ENCODE assay signal across 9 mouse cellular contexts in genomic region chr1:153016465-153017163, GRCm38 (mm10).
DNase-seq lines count a peak whose midpoint lies in the region; ATAC-seq and TF ChIP-seq lines count a peak whose summit lies in the region.
"Had no signal": no experiment of that assay in that cellular context is flagged by ENCODE, and none has a peak within 500 bp of the region (broad histone marks: within the 10 kb centered on the region; RNA-seq: fewer than 3 reads in every experiment).

No protein-coding gene starts in this region.

- WGBS in heart, embryonic 10.5 days: 59% methylated on average over 11 of the region's 11 CpGs
- WGBS in midbrain, embryonic 13.5 days: 70% methylated on average over 11 of the region's 11 CpGs
- 61% methylated on average over 11 of the region's 11 CpGs for WGBS in midbrain, embryonic 16.5 days
- 55% methylated on average over 11 of the region's 11 CpGs for WGBS in stomach, postnatal 0 days

- H3K9ac ChIP-seq in midbrain, embryonic 13.5 days (replicated peaks): no peak overlapping the region
- no peak overlapping the region for H3K9ac ChIP-seq in midbrain, embryonic 16.5 days (ENCODE audit: low read depth, low read length)
- H3K9ac ChIP-seq in stomach, postnatal 0 days (ENCODE audit: low read length): no peak overlapping the region; the same call in 1 of the 2 replicates
- H3K9ac ChIP-seq: heart, embryonic 13.5 days; limb, embryonic 13.5 days had no signal

- H3K27ac ChIP-seq in heart, embryonic 10.5 days: peak overlapping the region; percentile 16; the same call in 1 of the 2 replicates
- H3K27ac ChIP-seq in midbrain, embryonic 13.5 days: 0 out of 2 replicates have a peak overlapping the region, but pooled peaks have one; percentile 10
- no peak overlapping the region for H3K27ac ChIP-seq in midbrain, embryonic 16.5 days (ENCODE audit: low read length)
- H3K27ac ChIP-seq in stomach, postnatal 0 days (replicated peaks): no peak overlapping the region; the same call in 1 of the 2 replicates
- H3K27ac ChIP-seq: heart, embryonic 13.5 days; limb, embryonic 13.5 days had no signal

- H3K4me1 ChIP-seq in heart, embryonic 10.5 days: peaks cover 16% of the 10 kb centered on the region; the same call in 1 of the 2 replicates
- peaks cover 33% of the 10 kb centered on the region for H3K4me1 ChIP-seq in midbrain, embryonic 13.5 days (replicated peaks)
- H3K4me1 ChIP-seq in midbrain, embryonic 16.5 days (ENCODE audit: control insufficient read depth, insufficient read depth, low read length): peaks cover 18% of the 10 kb centered on the region; the same call in 1 of the 2 replicates
- peaks cover 8% of the 10 kb centered on the region for H3K4me1 ChIP-seq in stomach, postnatal 0 days (replicated peaks; ENCODE audit: control insufficient read depth, insufficient read depth)

- ATAC-seq in midbrain, embryonic 13.5 days: no peak
- no peak for ATAC-seq in midbrain, embryonic 16.5 days
- no peak for ATAC-seq in stomach, postnatal 0 days (ENCODE audit: low FRiP score, low TSS enrichment)

- TF ChIP-seq CTCF in stomach, postnatal 0 days (IDR thresholded peaks at IDR 0.05; ENCODE audit: low read depth): peak; percentile 53

- TF ChIP-seq EP300 in stomach, postnatal 0 days (optimal IDR thresholded peaks at IDR 0.05): no peak

- no peaks in the 10 kb centered on the region for H3K36me3 ChIP-seq in heart, embryonic 10.5 days
- no peaks in the 10 kb centered on the region for H3K36me3 ChIP-seq in midbrain, embryonic 13.5 days
- H3K36me3 ChIP-seq in midbrain, embryonic 16.5 days (ENCODE audit: control insufficient read depth, insufficient read depth, low read length): no peaks in the 10 kb centered on the region
- H3K36me3 ChIP-seq in stomach, postnatal 0 days (ENCODE audit: control insufficient read depth, insufficient read depth, low read length): no peaks in the 10 kb centered on the region
- H3K36me3 ChIP-seq: heart, embryonic 13.5 days; limb, embryonic 13.5 days had no signal

- no peak for DNase-seq in heart, embryonic 10.5 days (ENCODE audit: low spot score)
- DNase-seq in heart, adult 8-10 months (ENCODE audit: low spot score): no peak
- DNase-seq in forelimb bud, embryonic 11.5 days (ENCODE audit: low read depth, low spot score): peak; percentile 27
- no peak for DNase-seq in stomach, postnatal 0 days (ENCODE audit: low spot score)
- DNase-seq in thymus, postnatal 25 days: no peak

- no peaks in the 10 kb centered on the region for H3K9me3 ChIP-seq in heart, embryonic 10.5 days
- no peaks in the 10 kb centered on the region for H3K9me3 ChIP-seq in midbrain, embryonic 13.5 days
- no peaks in the 10 kb centered on the region for H3K9me3 ChIP-seq in midbrain, embryonic 16.5 days (replicated peaks; ENCODE audit: control insufficient read depth, low read length, poor library complexity, severe bottlenecking)
- no peaks in the 10 kb centered on the region for H3K9me3 ChIP-seq in stomach, postnatal 0 days (ENCODE audit: control insufficient read depth, low read length)
- H3K9me3 ChIP-seq: heart, embryonic 13.5 days; limb, embryonic 13.5 days had no signal

- no peak overlapping the region for H3K4me2 ChIP-seq in midbrain, embryonic 13.5 days (replicated peaks)
- no peak overlapping the region for H3K4me2 ChIP-seq in midbrain, embryonic 16.5 days (ENCODE audit: low read length)
- no peak overlapping the region for H3K4me2 ChIP-seq in stomach, postnatal 0 days (replicated peaks; ENCODE audit: low read depth)
- H3K4me2 ChIP-seq: heart, embryonic 13.5 days; limb, embryonic 13.5 days had no signal

- H3K27me3 ChIP-seq in heart, embryonic 10.5 days (ENCODE audit: insufficient read depth, poor library complexity, severe bottlenecking): no peaks in the 10 kb centered on the region
- peaks cover 35% of the 10 kb centered on the region for H3K27me3 ChIP-seq in midbrain, embryonic 13.5 days
- H3K27me3 ChIP-seq in midbrain, embryonic 16.5 days (ENCODE audit: control insufficient read depth, insufficient read depth, low read depth, low read length): no peaks in the 10 kb centered on the region
- H3K27me3 ChIP-seq in stomach, postnatal 0 days (ENCODE audit: control insufficient read depth, insufficient read depth, low read length): no peaks in the 10 kb centered on the region
- H3K27me3 ChIP-seq: heart, embryonic 13.5 days; limb, embryonic 13.5 days had no signal

- no peak overlapping the region for H3K4me3 ChIP-seq in heart, embryonic 10.5 days
- no peak overlapping the region for H3K4me3 ChIP-seq in midbrain, embryonic 13.5 days (replicated peaks)
- H3K4me3 ChIP-seq in midbrain, embryonic 16.5 days (ENCODE audit: low read depth, low read length): no peak overlapping the region
- no peak overlapping the region for H3K4me3 ChIP-seq in stomach, postnatal 0 days (ENCODE audit: low read depth, low read length)
- H3K4me3 ChIP-seq: heart, embryonic 13.5 days; limb, embryonic 13.5 days had no signal

Comparison
In these comparisons a context has a peak if more than half of its experiments do, and no peak if none do; other contexts are left out.
1. H3K27ac ChIP-seq: peak in heart, embryonic 10.5 days (single experiment) and midbrain, embryonic 13.5 days (single experiment); none in midbrain, embryonic 16.5 days (single experiment) and stomach, postnatal 0 days (single experiment).